Comparison of ENCODE assay signal across 17 mouse cellular contexts in the genomic region with DNA sequence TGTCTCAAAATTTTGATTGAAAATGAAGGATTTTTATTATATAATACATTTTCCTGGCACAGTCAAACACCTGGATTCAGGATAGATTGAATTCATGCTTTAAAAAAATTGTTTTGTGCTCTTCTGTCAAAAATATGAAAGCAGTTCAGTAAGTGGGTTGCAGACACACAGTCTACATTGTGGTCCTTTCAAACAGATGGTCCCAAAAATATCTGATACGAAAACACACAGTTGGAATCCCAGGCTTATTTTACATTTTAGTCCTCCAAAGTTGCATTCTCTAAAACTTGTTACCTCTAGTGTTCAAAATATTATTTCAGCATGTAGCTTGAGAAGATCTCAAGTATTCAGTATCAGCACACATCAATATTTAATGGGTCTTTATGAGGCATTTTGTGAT.
"Had no signal": no experiment of that assay in that cellular context is flagged by ENCODE, and none has a peak within 500 bp of the region (broad histone marks: within the 10 kb centered on the region; RNA-seq: fewer than 3 reads in every experiment).

No protein-coding gene starts in this region.

- DNase-seq: left cerebral cortex, postnatal 4 days; liver; liver, embryonic 13.5 days; liver, postnatal 0 days; lung, adult 18-20 months; lung, adult 2 months; lung, embryonic 14.5 days; lung, postnatal 10 days; lung, postnatal 14 days; lung, postnatal 36 days; lung, postnatal 4 days; midbrain, embryonic 14.5 days had no signal

- ATAC-seq: liver, embryonic 12.5 days; liver, postnatal 0 days; lung, postnatal 0 days; midbrain, embryonic 13.5 days; midbrain, embryonic 15.5 days; midbrain, embryonic 16.5 days had no signal
